Mouse (Mus musculus): ENCODE results near the gene Kmt2b.

- TF ChIP-seq MAX (IDR thresholded peaks at IDR 0.05; ENCODE audit: low read depth): no peak
- no peak for TF ChIP-seq POLR2A (IDR thresholded peaks at IDR 0.05; ENCODE audit: insufficient read length, low read depth)
- TF ChIP-seq SRF (IDR thresholded peaks at IDR 0.05; ENCODE audit: control insufficient read depth, insufficient read length, low read depth): no peak
- TF ChIP-seq CEBPB (IDR thresholded peaks at IDR 0.05; ENCODE audit: insufficient read depth, poor library complexity, severe bottlenecking): no peak
- TF ChIP-seq TCF12 (IDR thresholded peaks at IDR 0.05; ENCODE audit: insufficient read depth, poor library complexity, severe bottlenecking): no peak
- no peak for TF ChIP-seq USF1 (IDR thresholded peaks at IDR 0.05; ENCODE audit: low read depth)
- no peak for TF ChIP-seq MYOD1 (IDR thresholded peaks at IDR 0.05; ENCODE audit: control insufficient read depth in 1 of 3, insufficient read length in 2 of 3, low read depth in 2 of 3)
- no peak for TF ChIP-seq MYOG (IDR thresholded peaks at IDR 0.05; ENCODE audit: control insufficient read depth in 1 of 3, insufficient read depth in 1 of 3, insufficient read length in 2 of 3, low read depth in 2 of 3)
- TF ChIP-seq E2F4 (IDR thresholded peaks at IDR 0.05; ENCODE audit: insufficient read depth): no peak
- no peak for TF ChIP-seq POLR2AphosphoS2 (IDR thresholded peaks at IDR 0.05; ENCODE audit: insufficient read length, low read depth)
- TF ChIP-seq TCF3 (IDR thresholded peaks at IDR 0.05; ENCODE audit: insufficient read length, low read depth): no peak
These were observed 15.9 kb upstream of the Kmt2b start for GRCm38 (mm10) chr7:30604424-30604823.
